Mouse (Mus musculus): ENCODE results near the gene Dgat2.

Gene Dgat2

GRCm38 (mm10) chr7:99191411-99191810, 8.9 kb upstream of the Dgat2 start:
- DNase-seq (ENCODE audit: low spot score) = no peak

GRCm38 (mm10) chr7:99189885-99190284, 7.4 kb upstream of the Dgat2 start:
- no peak for DNase-seq (ENCODE audit: low spot score)

- no peak for DNase-seq (ENCODE audit: low spot score)
Measured at GRCm38 (mm10) chr7:99188630-99189029, 6.1 kb upstream of the Dgat2 start.

GRCm38 (mm10) chr7:99187451-99187850, 4.9 kb upstream of the Dgat2 start:
- DNase-seq (ENCODE audit: low spot score) = no peak

- no peak for DNase-seq (ENCODE audit: low spot score)
Measured at GRCm38 (mm10) chr7:99185405-99185804, 2.9 kb upstream of the Dgat2 start.

DNA sequence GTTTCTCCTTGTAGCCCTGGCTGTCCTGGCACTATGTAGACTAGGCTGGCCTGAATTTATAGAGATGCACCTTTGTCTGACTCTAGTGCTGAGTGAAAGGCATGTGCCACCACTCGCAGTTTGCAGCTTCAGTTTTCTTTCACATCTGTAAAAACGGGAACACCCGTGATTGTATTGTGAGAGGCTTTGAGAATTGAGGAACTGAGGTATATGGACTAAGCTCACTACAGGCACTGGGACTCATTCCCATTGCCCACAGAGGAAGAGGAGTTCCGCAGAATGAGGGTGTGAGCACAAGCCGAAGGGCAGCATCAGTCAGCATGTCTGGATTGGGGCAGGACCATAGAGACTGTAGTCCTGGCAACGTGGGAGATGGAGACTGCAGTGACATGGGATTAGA, 1.2 kb upstream of the Dgat2 start:
- DNase-seq (ENCODE audit: low spot score) = no peak

- no peak for DNase-seq (ENCODE audit: low spot score)
Measured at GRCm38 (mm10) chr7:99181619-99182431, 694 bp downstream of the Dgat2 start.

GRCm38 (mm10) chr7:99180162-99180561, 2.4 kb downstream of the Dgat2 start:
- no peak for DNase-seq (ENCODE audit: low spot score)

GRCm38 (mm10) chr7:99179271-99179670, 3.2 kb downstream of the Dgat2 start:
- DNase-seq (ENCODE audit: low spot score) = no peak

GRCm38 (mm10) chr7:99177386-99177785, 5.1 kb downstream of the Dgat2 start:
- no peak for DNase-seq (ENCODE audit: low spot score)

GRCm38 (mm10) chr7:99175666-99176065, 6.9 kb downstream of the Dgat2 start:
- no peak for DNase-seq (ENCODE audit: low spot score)

DNA sequence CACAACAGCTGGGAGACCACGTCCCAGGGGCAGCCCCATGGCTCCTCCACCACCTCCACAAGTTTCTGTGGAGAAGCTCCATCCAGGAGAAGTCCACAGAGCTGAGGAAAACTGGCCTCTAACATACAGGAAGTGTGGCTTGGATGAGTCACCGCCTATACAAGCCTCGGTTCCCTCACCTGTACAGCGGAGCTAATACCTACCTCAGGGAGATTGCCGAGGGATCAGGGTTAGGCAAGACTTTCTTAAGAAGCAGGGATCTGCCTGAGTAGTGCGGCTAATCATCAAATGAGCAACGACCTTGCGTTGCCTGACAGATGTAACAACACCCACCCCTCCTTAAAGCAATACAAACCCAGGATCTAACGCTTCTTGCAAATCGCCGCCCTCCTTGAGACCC, 7.4 kb downstream of the Dgat2 start:
- no peak for DNase-seq (ENCODE audit: low spot score)

GRCm38 (mm10) chr7:99174006-99174405, 8.5 kb downstream of the Dgat2 start:
- DNase-seq (ENCODE audit: low spot score) = no peak

- no peak for DNase-seq (ENCODE audit: low spot score)
Measured at GRCm38 (mm10) chr7:99172898-99173297, 9.6 kb downstream of the Dgat2 start.

DNA sequence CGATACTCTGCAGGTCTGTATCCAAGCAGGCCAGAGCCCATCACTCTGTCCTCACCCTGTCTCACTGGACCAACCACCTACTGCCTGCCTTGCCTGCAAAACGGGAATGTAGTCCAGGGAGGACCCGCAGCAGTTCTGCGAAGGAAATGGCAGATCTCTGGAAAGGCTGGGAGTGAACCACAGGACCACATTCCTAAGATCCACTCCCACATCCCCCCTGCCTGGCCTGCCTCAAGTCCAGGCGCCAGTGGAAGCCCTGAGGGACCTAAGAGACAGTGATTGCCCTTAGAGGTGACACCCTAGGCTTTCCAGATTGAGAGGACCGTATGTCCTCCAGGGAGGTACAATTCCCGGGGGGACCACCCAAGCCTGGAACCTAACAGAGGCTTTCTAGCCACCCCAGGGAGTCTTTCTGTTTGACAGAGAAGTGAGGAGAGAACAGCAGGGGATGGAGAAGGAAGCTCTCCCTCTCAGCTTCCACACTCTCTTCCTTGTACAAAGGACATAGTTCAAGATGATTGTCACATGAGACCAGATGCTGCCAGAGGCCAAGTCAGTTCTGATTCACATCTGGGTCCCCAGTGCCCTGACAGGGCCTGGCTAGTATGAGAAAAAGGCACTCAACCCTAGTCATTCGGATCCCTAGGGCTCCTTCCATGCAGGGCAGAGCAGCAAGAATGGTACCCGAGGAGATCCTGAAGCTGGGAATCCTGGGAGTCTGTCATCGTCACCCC, 10.6 kb downstream of the Dgat2 start:
- DNase-seq (ENCODE audit: low spot score) = no peak

GRCm38 (mm10) chr7:99170519-99170918, 12.0 kb downstream of the Dgat2 start:
- no peak for DNase-seq (ENCODE audit: low spot score)

GRCm38 (mm10) chr7:99169717-99170403, 12.7 kb downstream of the Dgat2 start:
- no peak for DNase-seq (ENCODE audit: low spot score)

DNA sequence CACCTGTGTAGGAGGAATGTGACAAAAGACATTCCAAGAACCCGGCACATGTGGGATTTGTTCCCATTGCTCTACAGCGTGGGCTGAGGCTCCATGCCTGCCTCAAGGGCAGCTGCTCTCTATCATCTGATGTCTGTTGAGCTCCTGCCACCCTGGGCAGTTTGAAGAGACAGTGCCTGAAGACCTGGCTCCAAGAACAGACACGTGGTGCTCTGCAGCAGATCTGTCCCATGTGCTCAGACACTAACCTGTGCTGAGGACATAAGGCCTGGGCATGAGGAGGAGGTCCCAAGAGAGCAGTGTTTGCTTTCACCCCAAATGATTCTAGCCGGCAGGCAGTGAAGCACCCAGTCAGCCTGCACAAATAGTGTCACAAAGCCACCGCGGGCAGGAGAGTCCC, 13.8 kb downstream of the Dgat2 start:
- DNase-seq (ENCODE audit: low spot score) = no peak

GRCm38 (mm10) chr7:99167939-99168338, 14.6 kb downstream of the Dgat2 start:
- no peak for DNase-seq (ENCODE audit: low spot score)

DNA sequence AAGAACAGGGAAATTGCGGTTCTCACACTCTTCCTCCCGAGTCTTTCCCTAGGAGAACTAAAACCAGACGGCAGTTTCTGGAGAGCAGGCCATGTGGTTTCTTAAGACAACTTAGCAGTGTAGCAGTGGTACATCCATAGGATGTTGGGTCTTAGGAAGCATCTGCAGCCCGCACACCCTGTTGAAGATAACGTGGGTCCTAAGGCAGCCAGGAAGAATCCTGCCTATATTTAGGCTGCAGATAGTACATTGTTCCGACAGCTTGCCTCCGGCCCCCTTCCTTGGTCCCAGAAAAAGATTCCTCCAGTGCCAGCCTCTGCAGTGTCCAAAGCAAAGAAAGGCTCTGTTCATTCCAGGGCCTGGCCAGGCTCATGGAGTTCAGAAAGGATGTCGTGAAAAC, 16.4 kb downstream of the Dgat2 start:
- no peak for DNase-seq (ENCODE audit: low spot score)

GRCm38 (mm10) chr7:99164873-99165410, 17.6 kb downstream of the Dgat2 start:
- no peak for DNase-seq (ENCODE audit: low spot score)

- no peak for DNase-seq (ENCODE audit: low spot score)
Measured at GRCm38 (mm10) chr7:99162462-99162861, 20.1 kb downstream of the Dgat2 start.

DNA sequence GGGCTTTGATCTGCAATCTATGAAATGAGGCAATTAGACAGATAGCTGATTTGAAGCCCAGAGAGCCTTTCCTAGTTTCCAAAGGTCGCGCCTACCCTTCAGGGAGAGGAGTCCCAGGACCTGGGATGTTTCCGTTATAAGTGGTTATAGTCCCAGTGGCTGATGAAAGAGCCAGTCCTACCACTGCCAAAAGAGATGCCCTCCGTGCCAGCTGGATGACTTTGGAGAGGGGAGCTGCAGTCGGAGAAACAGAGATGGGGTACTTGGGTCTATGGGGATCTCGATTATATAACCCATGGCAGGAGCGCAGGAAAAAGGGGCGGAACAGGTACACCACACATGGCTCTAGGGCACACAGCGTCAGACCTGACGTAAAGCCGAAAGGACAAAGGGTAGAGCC, 20.6 kb downstream of the Dgat2 start:
- no peak for DNase-seq (ENCODE audit: low spot score)

Measured in ovary, postnatal 36 days (tissue).